11 mouse cellular contexts compared by ENCODE assay signal in genomic region chr8:94995336-94995893, GRCm38 (mm10). TPM values are rescaled to one million over a fixed set of nuclear protein-coding genes. Genes with fewer than 3 reads are reported as not detected.
DNase-seq lines count a peak whose midpoint lies in the region; ATAC-seq and TF ChIP-seq lines count a peak whose summit lies in the region.
"Had no signal": no experiment of that assay in that cellular context is flagged by ENCODE, and none has a peak within 500 bp of the region (broad histone marks: within the 10 kb centered on the region; RNA-seq: fewer than 3 reads in every experiment).

No protein-coding gene starts in this region.

- no peak for TF ChIP-seq POLR2A in cortical plate, adult 2 months (IDR thresholded peaks at IDR 0.05; ENCODE audit: extremely low read depth, insufficient read depth, low read length)

- no peaks in the 10 kb centered on the region for H3K36me3 ChIP-seq in hindbrain, embryonic 16.5 days (ENCODE audit: control insufficient read depth, insufficient read depth, low read length)
- H3K36me3 ChIP-seq in neural tube, embryonic 13.5 days = no peaks in the 10 kb centered on the region

- ATAC-seq in hindbrain, embryonic 16.5 days = no peak
- no peak for ATAC-seq in neural tube, embryonic 13.5 days (ENCODE audit: low read depth)

- intact Hi-C loops in left cerebral cortex, postnatal 14 days (cut with DNase I) = no loop called here

- H3K4me1 ChIP-seq in cortical plate, adult 2 months (ENCODE audit: control insufficient read depth, insufficient read depth, low read length) = peaks cover 5% of the 10 kb centered on the region; the same call in 1 of the 2 replicates
- H3K4me1 ChIP-seq in hindbrain, embryonic 16.5 days (ENCODE audit: control insufficient read depth, insufficient read depth, low read depth, low read length) = peaks cover 81% of the 10 kb centered on the region
- H3K4me1 ChIP-seq in neural tube, embryonic 13.5 days (replicated peaks) = peaks cover 99% of the 10 kb centered on the region

- no peaks in the 10 kb centered on the region for H3K27me3 ChIP-seq in hindbrain, embryonic 16.5 days (replicated peaks; ENCODE audit: control insufficient read depth, insufficient read depth, low read length)
- H3K27me3 ChIP-seq in neural tube, embryonic 13.5 days = no peaks in the 10 kb centered on the region

- 29% methylated on average over 5 of the region's 5 CpGs for WGBS in hindbrain, embryonic 16.5 days
- 30% methylated on average over 5 of the region's 5 CpGs for WGBS in neural tube, embryonic 13.5 days

- TF ChIP-seq CTCF in cortical plate, adult 2 months (IDR thresholded peaks at IDR 0.05; ENCODE audit: extremely low read depth, insufficient read depth, low read length) = no peak

- peak overlapping the region; percentile 64 for H3K9ac ChIP-seq in hindbrain, embryonic 16.5 days (ENCODE audit: low read depth, low read length)
- H3K9ac ChIP-seq in neural tube, embryonic 13.5 days = peak overlapping the region; percentile 97

- H3K9me3 ChIP-seq in hindbrain, embryonic 16.5 days (ENCODE audit: control insufficient read depth, low read length) = no peaks in the 10 kb centered on the region
- H3K9me3 ChIP-seq in neural tube, embryonic 13.5 days = no peaks in the 10 kb centered on the region

- H3K4me2 ChIP-seq in hindbrain, embryonic 16.5 days (ENCODE audit: low read length) = peak overlapping the region; percentile 52
- H3K4me2 ChIP-seq in neural tube, embryonic 13.5 days = peak overlapping the region; percentile 79

- peak; percentile 43 to 61 for DNase-seq in left cerebral cortex, postnatal 14 days (ENCODE audit: low spot score in 2 of 2)
- no peak for DNase-seq in left cerebral cortex, adult 8-10 months (ENCODE audit: low spot score in 2 of 2)
- no peak for DNase-seq in thymus, postnatal 4 days
- no peak for DNase-seq in yolk sac, embryonic 10.5 days (ENCODE audit: low spot score)
- DNase-seq in Muller cell, postnatal 12 days (ENCODE audit: inconsistent ontology term) = no peak

- peak overlapping the region; percentile 84 for H3K27ac ChIP-seq in cortical plate, adult 2 months (ENCODE audit: insufficient read depth, low read length)
- peak overlapping the region; percentile 89 for H3K27ac ChIP-seq in hindbrain, embryonic 16.5 days (ENCODE audit: low read depth, low read length)
- peak overlapping the region; percentile 98 for H3K27ac ChIP-seq in neural tube, embryonic 13.5 days (replicated peaks)

- peak overlapping the region; percentile 24 for H3K4me3 ChIP-seq in cortical plate, adult 2 months (ENCODE audit: insufficient read depth, low read length)
- H3K4me3 ChIP-seq in hindbrain, embryonic 16.5 days (ENCODE audit: low read length) = peak overlapping the region; percentile 45
- peak overlapping the region; percentile 62 for H3K4me3 ChIP-seq in neural tube, embryonic 13.5 days

RNA-seq across cellular contexts. Expression of gene Adgrg1, which starts 20.9 kb away (rescaled TPM):
- total RNA-seq in left cerebral cortex, postnatal 14 days (2021) = 100 to 1,000 TPM in 1 of 2 experiments, 10 to 100 TPM in 1; 93.3 to 110 TPM
- 10 to 100 TPM; 72.9 to 94.8 (median 80.5) TPM for total RNA-seq in left cerebral cortex, adult 8-10 months (2022)
- 63.4 and 63.8 TPM in 2 replicates for polyA plus RNA-seq in cortical plate, adult 2 months (2012; rRNA removed)
- 112 and 135 TPM in 2 replicates for polyA plus RNA-seq in hindbrain, embryonic 16.5 days (2015; fragmentation: Nextera tagmentation; extraction: Ambion mirVana)
- 160 and 168 TPM in 2 replicates for polyA plus RNA-seq in neural tube, embryonic 13.5 days (2015; fragmentation: Nextera tagmentation; extraction: Ambion mirVana)

RNA-seq across cellular contexts. Expression of gene Adgrg3, which starts 22.1 kb away (rescaled TPM):
- total RNA-seq in left cerebral cortex, postnatal 14 days (2021) = under 1 TPM; 0.68 to 0.89 TPM
- total RNA-seq in left cerebral cortex, adult 8-10 months (2022) = under 1 TPM in 2 of 4 experiments, not detected in 2; 0.27 to 0.30 TPM
- 0.30 and 0.40 TPM in 2 replicates for polyA plus RNA-seq in cortical plate, adult 2 months (2012; rRNA removed)
- polyA plus RNA-seq in hindbrain, embryonic 16.5 days (2015; fragmentation: Nextera tagmentation; extraction: Ambion mirVana) = 1.2 and 1.3 TPM in 2 replicates
- polyA plus RNA-seq in neural tube, embryonic 13.5 days (2015; fragmentation: Nextera tagmentation; extraction: Ambion mirVana) = 1.4 and 1.5 TPM in 2 replicates

RNA-seq across cellular contexts. Expression of gene Drc7, which starts 59.5 kb away (rescaled TPM):
- total RNA-seq in left cerebral cortex, postnatal 14 days (2021) = 1 to 10 TPM; 1.3 to 2.1 TPM
- 1 to 10 TPM; 1.2 to 2.6 (median 1.9) TPM for total RNA-seq in left cerebral cortex, adult 8-10 months (2022)
- 0.93 and 2.2 TPM in 2 replicates for polyA plus RNA-seq in cortical plate, adult 2 months (2012; rRNA removed)
- 3.1 and 3.2 TPM in 2 replicates for polyA plus RNA-seq in hindbrain, embryonic 16.5 days (2015; fragmentation: Nextera tagmentation; extraction: Ambion mirVana)
- polyA plus RNA-seq in neural tube, embryonic 13.5 days (2015; fragmentation: Nextera tagmentation; extraction: Ambion mirVana) = 0.18 and 0.26 TPM in 2 replicates
- total RNA-seq: heart, postnatal 25 days; liver, adult 2 months had no signal
- polyA plus RNA-seq: liver, adult 2 months; small intestine, adult 2 months had no signal

Comparison
In these comparisons a context has a peak if more than half of its experiments do, and no peak if none do; other contexts are left out.
1. DNase-seq: peak in left cerebral cortex, postnatal 14 days (2 of 2); none in left cerebral cortex, adult 8-10 months (0 of 2), thymus, postnatal 4 days (single experiment), yolk sac, embryonic 10.5 days (single experiment) and Muller cell, postnatal 12 days (single experiment).
2. Peak in every context shown above with its lines, with median percentiles within 50 percentile points of each other: H3K27ac ChIP-seq and H3K4me3 ChIP-seq.